Mouse (Mus musculus): ENCODE results near the gene Ctrb1.

- no peak for TF ChIP-seq EP300 (IDR thresholded peaks at IDR 0.05; ENCODE audit: low read depth)
- no peak for TF ChIP-seq CTCF (IDR thresholded peaks at IDR 0.05; ENCODE audit: low read depth)
Measured at GRCm38 (mm10) chr8:111734244-111734960, 43.6 kb upstream of the Ctrb1 start.

All from liver, postnatal 0 days (tissue).